ENCODE assay signal across 8 mouse cellular contexts in genomic region chr11:116494474-116495174, GRCm38 (mm10). TPM values are rescaled to one million over a fixed set of nuclear protein-coding genes. Genes with fewer than 3 reads are reported as not detected.
A peak's percentile ranks its signal among the peaks of the same experiment; 100 is the strongest.
DNase-seq lines count a peak whose midpoint lies in the region; ATAC-seq lines count a peak whose summit lies in the region.

No protein-coding gene starts in this region.

- H3K9me3 ChIP-seq in heart, embryonic 12.5 days (replicated peaks): no peaks in the 10 kb centered on the region
- H3K9me3 ChIP-seq in hindbrain, embryonic 13.5 days: no peaks in the 10 kb centered on the region

- no peaks in the 10 kb centered on the region for H3K27me3 ChIP-seq in heart, embryonic 12.5 days (replicated peaks)
- H3K27me3 ChIP-seq in hindbrain, embryonic 13.5 days: no peaks in the 10 kb centered on the region

- no peaks in the 10 kb centered on the region for H3K36me3 ChIP-seq in heart, embryonic 12.5 days
- H3K36me3 ChIP-seq in hindbrain, embryonic 13.5 days: no peaks in the 10 kb centered on the region

- ATAC-seq in heart, embryonic 12.5 days (ENCODE audit: insufficient number of reproducible peaks, low FRiP score): no peak
- no peak for ATAC-seq in hindbrain, embryonic 13.5 days (ENCODE audit: low FRiP score)

- no peak overlapping the region for H3K4me2 ChIP-seq in heart, embryonic 12.5 days
- no peak overlapping the region for H3K4me2 ChIP-seq in hindbrain, embryonic 13.5 days

- peak; percentile 99 for DNase-seq in heart, adult 11 months
- DNase-seq in frontal cortex, adult 2 months (ENCODE audit: extremely low spot score in 1 of 2, low spot score in 1 of 2): peak; percentile 75 to 85
- DNase-seq in left cerebral cortex, postnatal 25 days (ENCODE audit: low spot score in 2 of 2): peak; percentile 49 to 86
- DNase-seq in ovary, postnatal 14 days (ENCODE audit: low spot score): peak; percentile 76
- DNase-seq in yolk sac, embryonic 10.5 days (ENCODE audit: low spot score): no peak
- no peak for DNase-seq in thymus, postnatal 10 days (ENCODE audit: low spot score in 2 of 2)

- WGBS in heart, embryonic 12.5 days: 41% methylated on average over 13 of the region's 13 CpGs
- 38% methylated on average over 13 of the region's 13 CpGs for WGBS in hindbrain, embryonic 13.5 days

- H3K4me3 ChIP-seq in heart, embryonic 12.5 days: no peak overlapping the region
- H3K4me3 ChIP-seq in hindbrain, embryonic 13.5 days: no peak overlapping the region

- H3K4me1 ChIP-seq in heart, embryonic 12.5 days (replicated peaks): peaks cover 13% of the 10 kb centered on the region; the same call in 1 of the 2 replicates
- peaks cover 26% of the 10 kb centered on the region for H3K4me1 ChIP-seq in hindbrain, embryonic 13.5 days (replicated peaks)

- H3K27ac ChIP-seq in heart, embryonic 12.5 days (ENCODE audit: poor library complexity, severe bottlenecking): no peak overlapping the region
- peak overlapping the region; percentile 71 for H3K27ac ChIP-seq in hindbrain, embryonic 13.5 days

- intact Hi-C loops in left cerebral cortex, postnatal 25 days (cut with DNase I): loop anchor here (5.0 kb wide), 2 partner anchors 38 to 133 kb away; partner anchors contain the start of genes Rhbdf2 and Sphk1

- no peak overlapping the region for H3K9ac ChIP-seq in heart, embryonic 12.5 days
- H3K9ac ChIP-seq in hindbrain, embryonic 13.5 days: no peak overlapping the region

RNA-seq across cellular contexts. Expression of gene Prpsap1, which starts 0.6 kb away (rescaled TPM):
- 94.8 and 96.8 TPM in 2 replicates for polyA plus RNA-seq in heart, embryonic 12.5 days (2016; fragmentation: Nextera tagmentation; extraction: Ambion mirVana)
- polyA plus RNA-seq in frontal cortex, adult 2 months (2012; rRNA removed): 114 and 119 TPM in 2 replicates
- polyA plus RNA-seq in hindbrain, embryonic 13.5 days (2015; fragmentation: Nextera tagmentation; extraction: Ambion mirVana): 171 and 178 TPM in 2 replicates
- total RNA-seq in left cerebral cortex, postnatal 25 days (2021): 10 to 100 TPM; 65.7 to 76.2 TPM

RNA-seq across cellular contexts. Expression of gene Qrich2, which starts 28.6 kb away (rescaled TPM):
- not detected in 2 replicates for polyA plus RNA-seq in heart, embryonic 12.5 days (2016; fragmentation: Nextera tagmentation; extraction: Ambion mirVana)
- polyA plus RNA-seq in frontal cortex, adult 2 months (2012; rRNA removed): 0.04 TPM in 1 of 2 replicates, not detected in the other
- 0.19 and 0.42 TPM in 2 replicates for polyA plus RNA-seq in hindbrain, embryonic 13.5 days (2015; fragmentation: Nextera tagmentation; extraction: Ambion mirVana)
- total RNA-seq in left cerebral cortex, postnatal 25 days (2021): not detected

RNA-seq across cellular contexts. Expression of gene Sphk1, which starts 36.1 kb away (rescaled TPM):
- 1.6 and 2.1 TPM in 2 replicates for polyA plus RNA-seq in heart, embryonic 12.5 days (2016; fragmentation: Nextera tagmentation; extraction: Ambion mirVana)
- polyA plus RNA-seq in frontal cortex, adult 2 months (2012; rRNA removed): 13.7 and 17.6 TPM in 2 replicates
- polyA plus RNA-seq in hindbrain, embryonic 13.5 days (2015; fragmentation: Nextera tagmentation; extraction: Ambion mirVana): 3.1 and 3.3 TPM in 2 replicates
- 1 to 10 TPM; 4.9 to 5.5 TPM for total RNA-seq in left cerebral cortex, postnatal 25 days (2021)

Comparison
In these comparisons a context has a peak if more than half of its experiments do, and no peak if none do; other contexts are left out.
1. DNase-seq: peak in heart, adult 11 months (single experiment), frontal cortex, adult 2 months (2 of 2), left cerebral cortex, postnatal 25 days (2 of 2) and ovary, postnatal 14 days (single experiment); none in yolk sac, embryonic 10.5 days (single experiment) and thymus, postnatal 10 days (0 of 2).